Comparison of ENCODE assay signal across 23 mouse cellular contexts in the genomic region with DNA sequence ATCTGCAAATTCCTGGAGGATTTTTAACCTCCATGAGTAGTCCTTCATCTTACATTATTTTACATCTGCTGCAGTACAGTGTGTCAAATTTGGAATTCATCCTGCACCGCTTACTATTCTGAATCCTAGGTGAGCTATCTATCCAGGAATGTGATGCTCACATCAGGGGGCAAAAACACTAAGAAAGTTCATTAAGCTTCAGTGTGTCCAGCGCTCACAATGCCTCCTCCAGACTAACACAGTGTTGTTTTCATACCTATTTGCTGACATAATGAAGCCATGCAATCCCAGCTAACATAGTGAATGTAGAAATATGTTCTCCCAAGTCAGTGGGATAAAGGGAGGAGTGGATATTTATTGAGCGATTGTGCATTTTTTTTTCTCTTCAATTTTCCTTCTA.
DNase-seq lines count a peak whose midpoint lies in the region; ATAC-seq and TF ChIP-seq lines count a peak whose summit lies in the region.
"Had no signal": no experiment of that assay in that cellular context is flagged by ENCODE, and none has a peak within 500 bp of the region (broad histone marks: within the 10 kb centered on the region; RNA-seq: fewer than 3 reads in every experiment).

No protein-coding gene starts in this region.

- no peaks in the 10 kb centered on the region for H3K36me3 ChIP-seq in neural tube, embryonic 11.5 days (ENCODE audit: control insufficient read depth, insufficient read depth, low read length)
- no peaks in the 10 kb centered on the region for H3K36me3 ChIP-seq in neural tube, embryonic 15.5 days
- H3K36me3 ChIP-seq in forebrain, embryonic 13.5 days (ENCODE audit: poor library complexity, severe bottlenecking) = no peaks in the 10 kb centered on the region
- H3K36me3 ChIP-seq: embryonic facial prominence, embryonic 13.5 days; embryonic facial prominence, embryonic 15.5 days; forebrain, embryonic 10.5 days; forebrain, embryonic 12.5 days; forebrain, embryonic 15.5 days had no signal

- POLR2A ChIA-PET in Patski (lab: Charles Lee) = no interaction called here

- no peak overlapping the region for H3K4me2 ChIP-seq in neural tube, embryonic 11.5 days (ENCODE audit: low read depth)
- H3K4me2 ChIP-seq in neural tube, embryonic 15.5 days = no peak overlapping the region
- H3K4me2 ChIP-seq in forebrain, embryonic 13.5 days = no peak overlapping the region
- H3K4me2 ChIP-seq: embryonic facial prominence, embryonic 13.5 days; embryonic facial prominence, embryonic 15.5 days; forebrain, embryonic 12.5 days; forebrain, embryonic 15.5 days had no signal

- H3K27ac ChIP-seq in neural tube, embryonic 11.5 days (ENCODE audit: low read depth, low read length) = no peak overlapping the region
- no peak overlapping the region for H3K27ac ChIP-seq in neural tube, embryonic 15.5 days (replicated peaks)
- H3K27ac ChIP-seq in forebrain, embryonic 13.5 days = no peak overlapping the region
- H3K27ac ChIP-seq: embryonic facial prominence, embryonic 13.5 days; embryonic facial prominence, embryonic 15.5 days; forebrain, embryonic 10.5 days; forebrain, embryonic 12.5 days; forebrain, embryonic 15.5 days had no signal

- no peaks in the 10 kb centered on the region for H3K9me3 ChIP-seq in neural tube, embryonic 11.5 days (ENCODE audit: control insufficient read depth, low read length)
- H3K9me3 ChIP-seq in neural tube, embryonic 15.5 days (replicated peaks) = no peaks in the 10 kb centered on the region
- no peaks in the 10 kb centered on the region for H3K9me3 ChIP-seq in forebrain, embryonic 13.5 days (replicated peaks)
- H3K9me3 ChIP-seq: embryonic facial prominence, embryonic 13.5 days; embryonic facial prominence, embryonic 15.5 days; forebrain, embryonic 12.5 days; forebrain, embryonic 15.5 days had no signal

- H3K27me3 ChIP-seq in neural tube, embryonic 11.5 days (ENCODE audit: control insufficient read depth, insufficient read depth, low read length) = no peaks in the 10 kb centered on the region
- no peaks in the 10 kb centered on the region for H3K27me3 ChIP-seq in neural tube, embryonic 15.5 days (replicated peaks)
- no peaks in the 10 kb centered on the region for H3K27me3 ChIP-seq in Patski
- no peaks in the 10 kb centered on the region for H3K27me3 ChIP-seq in forebrain, embryonic 13.5 days
- H3K27me3 ChIP-seq: embryonic facial prominence, embryonic 13.5 days; embryonic facial prominence, embryonic 15.5 days; forebrain, embryonic 12.5 days; forebrain, embryonic 15.5 days had no signal

- ATAC-seq in neural tube, embryonic 11.5 days (ENCODE audit: insufficient read depth, low FRiP score, low TSS enrichment) = peak; percentile 35; the same call in 1 of the 2 replicates
- no peak for ATAC-seq in neural tube, embryonic 15.5 days (ENCODE audit: low FRiP score)
- ATAC-seq in Patski = peak; percentile 94
- ATAC-seq in forebrain, embryonic 13.5 days = no peak
- ATAC-seq: forebrain, embryonic 15.5 days; forebrain, postnatal 0 days had no signal

- H3K4me3 ChIP-seq in neural tube, embryonic 11.5 days (ENCODE audit: low read depth, low read length) = no peak overlapping the region
- no peak overlapping the region for H3K4me3 ChIP-seq in neural tube, embryonic 15.5 days (replicated peaks)
- H3K4me3 ChIP-seq in forebrain, embryonic 13.5 days = no peak overlapping the region
- H3K4me3 ChIP-seq: embryonic facial prominence, embryonic 13.5 days; embryonic facial prominence, embryonic 15.5 days; erythroblast, embryonic 14.5 days; forebrain, embryonic 10.5 days; forebrain, embryonic 12.5 days; forebrain, embryonic 15.5 days had no signal

- TF ChIP-seq CTCF in Patski (IDR thresholded peaks at IDR 0.05) = no peak

- CTCF ChIA-PET in Patski (lab: Charles Lee) = interaction anchor here (0.9 to 2.1 kb wide), 8 partner anchors 12 to 237 kb away, joined by 3 to 12 read pairs (median 3); no protein-coding TSS in a partner anchor

- no peak for DNase-seq in neural tube, embryonic 11.5 days (ENCODE audit: low spot score)
- DNase-seq in Patski (ENCODE audit: low read depth, low spot score) (peak; percentile 74), ZHBTc4 (ENCODE audit: low read depth, low spot score) (peak; percentile 41)
- DNase-seq in spleen, postnatal 4 days (ENCODE audit: low spot score in 2 of 2) = no peak
- DNase-seq: adrenal gland, adult 2 months; adrenal gland, postnatal 10 days; adrenal gland, postnatal 25 days; cerebellum, adult 11 months; cerebellum, adult 18-20 months; cerebellum, adult 8-10 months; cerebellum, adult 9-11 months; cerebellum, postnatal 14 days; cerebellum, postnatal 36 days; embryo, embryonic 11 days; forebrain, postnatal 0 days had no signal

- 89% methylated on average over 3 of the region's 3 CpGs for WGBS in neural tube, embryonic 11.5 days
- WGBS in neural tube, embryonic 15.5 days = 83% methylated on average over 3 of the region's 3 CpGs
- 83% methylated on average over 3 of the region's 3 CpGs for WGBS in forebrain, embryonic 13.5 days

- no peaks in the 10 kb centered on the region for H3K4me1 ChIP-seq in neural tube, embryonic 11.5 days (ENCODE audit: control insufficient read depth, insufficient read depth, low read length)
- no peaks in the 10 kb centered on the region for H3K4me1 ChIP-seq in neural tube, embryonic 15.5 days
- no peaks in the 10 kb centered on the region for H3K4me1 ChIP-seq in forebrain, embryonic 13.5 days
- H3K4me1 ChIP-seq: embryonic facial prominence, embryonic 13.5 days; embryonic facial prominence, embryonic 15.5 days; forebrain, embryonic 10.5 days; forebrain, embryonic 12.5 days; forebrain, embryonic 15.5 days had no signal

- in situ Hi-C loops in Patski (cut with MboI; ENCODE audit: low pct_unique_long_range_greater_than_20kb) = no loop called here

- no peak overlapping the region for H3K9ac ChIP-seq in neural tube, embryonic 11.5 days (ENCODE audit: low read length)
- no peak overlapping the region for H3K9ac ChIP-seq in neural tube, embryonic 15.5 days (replicated peaks)
- no peak overlapping the region for H3K9ac ChIP-seq in forebrain, embryonic 13.5 days
- H3K9ac ChIP-seq: embryonic facial prominence, embryonic 13.5 days; embryonic facial prominence, embryonic 15.5 days; forebrain, embryonic 12.5 days; forebrain, embryonic 15.5 days; forebrain, postnatal 0 days had no signal

Comparison
In these comparisons a context has a peak if more than half of its experiments do, and no peak if none do; other contexts are left out.
1. ATAC-seq: peak in neural tube, embryonic 11.5 days (single experiment) and Patski (single experiment); none in neural tube, embryonic 15.5 days (single experiment) and forebrain, embryonic 13.5 days (single experiment).
2. DNase-seq: peak in Patski (single experiment) and ZHBTc4 (single experiment); none in neural tube, embryonic 11.5 days (single experiment) and spleen, postnatal 4 days (0 of 2).